Mouse (Mus musculus): ENCODE results near the gene 4930550L24Rik.

4930550L24Rik gene

DNA sequence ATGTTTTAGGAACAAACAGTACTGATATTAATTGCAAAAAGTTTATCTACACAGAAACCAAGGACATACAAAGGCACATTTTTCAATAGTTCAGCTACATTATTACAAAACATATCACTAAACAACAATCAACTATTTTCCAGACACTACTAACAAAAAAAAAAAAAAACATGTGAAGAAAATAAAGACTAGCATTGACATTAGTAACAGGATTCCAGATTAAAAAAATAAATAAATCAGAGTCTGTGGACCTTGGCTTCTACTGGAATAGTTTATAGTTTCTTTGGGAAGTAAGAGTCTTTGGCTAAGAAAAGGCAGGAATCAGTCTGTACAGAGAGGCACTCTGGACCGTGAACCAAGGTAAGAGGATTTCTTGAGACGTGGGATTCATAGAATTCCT is at the start of gene 4930550L24Rik:
TSS of gene 4930550L24Rik (plus strand) at position 301 of the 400 bp plus-strand sequence.
- no peak for DNase-seq (ENCODE audit: low spot score)

DNA sequence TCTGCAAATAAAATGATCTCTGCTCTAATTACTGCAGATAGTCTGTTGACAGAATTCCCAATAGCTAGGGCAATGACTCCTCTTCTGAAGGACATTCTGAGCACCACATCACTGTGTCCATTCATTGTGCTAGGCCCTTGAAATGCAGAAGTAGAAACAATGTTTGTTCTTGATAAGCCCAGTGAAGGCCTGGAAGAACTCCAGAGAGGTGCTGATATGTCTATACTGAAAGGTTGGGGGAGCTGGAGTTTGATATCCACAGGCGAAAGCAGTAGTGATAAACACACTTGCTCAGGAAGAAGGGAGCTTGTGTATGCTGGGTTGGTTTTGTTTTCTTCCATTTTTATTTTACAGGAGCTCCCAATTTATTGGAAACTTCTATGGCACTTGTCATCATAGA is 8.4 kb upstream of the 4930550L24Rik start:
- no peak for DNase-seq (ENCODE audit: low spot score)

- peak; percentile 62 for DNase-seq (ENCODE audit: low spot score)
Measured at GRCm38 (mm10) chrX:58967969-58968368, 58.8 kb downstream of the 4930550L24Rik start.
